Mouse (Mus musculus) liver, adult 2 months (tissue): ENCODE measurements around the gene Rgs2.

Experiments
- CTCF ChIP-seq: fragments of 200-500 bp; IDR thresholded peaks from 2 replicates; pipeline ENCODE4 v1.5.1; 2011; ENCODE audit warnings: low read depth, low read length, control low read depth
- POLR2A ChIP-seq: fragments of 200-500 bp; IDR thresholded peaks from 2 replicates; pipeline ENCODE4 v1.6.1; 2011; ENCODE audit warnings: low read length, control low read depth; ENCODE audit not compliant: insufficient read depth; ENCODE audit errors: extremely low read depth

GRCm38 (mm10) chr1:143956090-143956489 lies 47.9 kb downstream of the Rgs2 start:
- TF ChIP-seq CTCF (no peak), POLR2A (no peak)
